Mouse (Mus musculus) testis, adult 2 months (tissue): ENCODE results near the gene Miga1.

Experiments used
- CTCF ChIP-seq: fragments of 200-500 bp; IDR thresholded peaks from 2 replicates; pipeline ENCODE4 v1.5.1; 2012; ENCODE audit warnings: low read depth, mild to moderate bottlenecking, inconsistent platforms, low read length, moderate library complexity; ENCODE audit not compliant: control insufficient read depth, insufficient read depth, insufficient replicate concordance
- POLR2A ChIP-seq: fragments of 200-500 bp; IDR thresholded peaks from 2 replicates; pipeline ENCODE4 v1.6.1; 2012; ENCODE audit warnings: low read depth, mild to moderate bottlenecking, inconsistent platforms, low read length, moderate library complexity; ENCODE audit not compliant: control insufficient read depth

DNA sequence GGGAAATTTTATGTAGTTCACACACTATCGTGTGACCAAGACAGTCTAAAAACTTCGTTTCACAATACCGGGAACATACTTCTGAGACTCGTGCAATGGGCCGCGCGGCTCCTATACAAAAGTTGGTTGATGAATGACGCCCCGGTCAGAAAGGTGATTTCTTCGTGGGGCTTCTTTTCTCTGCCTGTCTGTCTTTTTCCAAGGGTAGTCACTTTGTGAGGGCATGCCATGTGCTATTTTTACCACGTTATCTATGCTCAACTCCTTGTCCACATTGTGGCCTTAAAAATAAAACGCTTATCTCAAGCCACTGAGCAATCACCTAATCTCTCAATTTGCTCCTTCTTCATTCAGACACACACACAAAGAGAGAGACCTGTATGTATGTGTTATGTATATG, 75.4 kb downstream of the Miga1 start:
- TF ChIP-seq CTCF (no peak), POLR2A (no peak)
